Mouse (Mus musculus): ENCODE data around the gene Rnf135.
"Not testable (repeated sequence)": the region's sequence is repeated elsewhere in the genome, so short reads cannot be mapped to it uniquely, and the experiment has no call there.

Rnf135 gene

DNA sequence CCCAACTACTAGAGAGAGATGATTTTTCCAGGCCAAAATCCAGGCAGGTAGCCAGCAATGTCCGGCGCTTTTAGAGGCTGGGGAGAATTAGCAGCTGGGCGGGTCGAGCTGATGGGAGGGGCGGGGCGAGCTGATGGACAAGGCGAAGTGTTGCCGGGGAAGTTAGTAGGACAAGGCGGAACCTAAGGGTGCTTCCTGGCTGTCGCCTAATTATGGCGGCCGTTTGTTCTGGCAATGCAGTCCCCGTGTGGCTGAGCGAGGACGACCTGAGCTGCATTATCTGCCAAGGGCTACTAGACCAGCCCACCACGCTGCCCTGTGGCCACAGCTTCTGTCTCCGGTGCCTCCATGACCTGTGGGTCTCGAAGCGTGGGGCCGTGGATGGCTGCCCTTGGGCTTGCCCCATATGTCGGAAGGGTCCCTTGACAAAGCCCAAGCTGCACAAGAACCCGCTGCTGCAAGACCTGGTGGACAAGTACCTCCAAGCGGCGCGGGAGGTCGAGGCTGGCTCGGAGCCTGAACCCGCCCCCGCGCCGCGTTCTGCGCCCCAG, at the start of gene Rnf135:
Gene Rnf135 (plus strand): TSS at position 147 of the 551 bp plus-strand sequence.
- DNase-seq (ENCODE audit: low read depth in 2 of 2, low spot score in 2 of 2) = peak; percentile 18 to 41

DNA sequence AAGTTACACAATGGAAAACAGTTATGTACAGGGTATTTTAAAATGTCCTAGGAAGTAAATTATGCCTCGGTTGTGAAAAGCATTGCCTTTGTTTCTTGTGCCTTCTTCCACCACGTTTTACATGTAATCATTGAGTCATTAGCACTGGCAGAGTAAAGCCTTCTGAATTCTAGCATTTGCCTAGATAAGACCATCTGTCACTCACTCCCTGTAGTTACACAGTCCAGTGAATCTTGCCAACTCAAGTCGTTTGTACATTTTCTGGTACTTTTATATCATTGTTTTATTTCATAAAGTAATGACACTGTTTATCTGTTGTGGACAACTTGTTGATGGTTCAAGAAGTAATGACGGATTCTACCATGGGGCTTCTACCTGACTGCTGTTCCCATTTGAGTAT, 48.9 kb upstream of the Rnf135 start:
- DNase-seq (ENCODE audit: low read depth in 2 of 2, low spot score in 2 of 2) = no peak

DNA sequence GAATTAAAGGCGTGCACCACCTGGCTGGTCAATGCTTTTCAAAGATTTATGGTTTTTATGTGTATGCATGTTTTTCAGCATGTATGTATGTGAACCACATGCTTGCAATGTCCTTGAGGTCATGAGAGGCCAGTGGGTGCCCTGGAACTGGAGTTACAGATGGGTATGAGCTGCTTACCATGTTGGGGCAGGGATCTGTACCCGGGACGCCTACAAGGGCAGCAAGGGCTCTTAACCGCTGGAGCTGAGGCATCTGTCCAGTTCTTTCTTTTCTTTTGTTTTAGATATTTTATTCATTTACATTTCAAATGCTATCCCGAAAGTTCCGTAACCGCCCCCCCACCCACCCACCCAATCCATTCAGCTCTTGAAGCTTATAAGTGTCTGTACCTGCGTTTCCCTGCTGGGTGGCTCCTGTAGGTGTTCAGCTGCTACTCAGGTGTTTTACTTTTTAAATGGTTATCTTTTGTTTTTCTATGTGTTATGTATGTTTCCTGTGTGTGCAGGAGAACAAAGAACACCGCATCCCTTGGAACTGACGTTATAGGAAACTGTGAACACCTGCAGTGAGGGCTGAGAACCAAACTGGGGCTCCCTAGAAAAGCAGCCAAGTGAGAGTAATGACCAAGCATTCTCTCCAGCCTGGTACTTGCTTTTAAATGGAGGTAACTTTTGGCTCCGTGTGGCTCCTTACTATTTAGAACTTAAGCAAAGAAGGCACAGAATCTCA, 47.5 kb upstream of the Rnf135 start:
- DNase-seq (ENCODE audit: low read depth in 2 of 2, low spot score in 2 of 2) = no peak

DNA sequence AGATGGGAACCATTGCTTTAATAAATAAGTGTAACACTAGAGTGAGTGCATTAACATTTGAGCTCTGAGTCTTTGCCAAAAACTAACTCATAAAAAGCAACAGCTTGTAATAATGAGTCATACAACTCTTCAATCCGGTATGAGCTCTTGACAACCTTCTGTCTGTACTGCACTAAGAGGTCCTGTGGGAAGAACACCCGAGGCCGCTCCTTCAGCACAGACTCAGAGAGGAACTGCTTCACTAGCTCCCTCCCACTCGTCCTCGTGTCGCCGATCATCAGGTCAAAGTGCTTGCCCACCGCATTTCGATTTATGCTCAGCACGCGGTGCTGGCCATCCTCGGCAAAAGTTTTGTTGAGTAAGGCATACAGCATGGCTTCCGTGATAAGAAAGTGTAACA, 46.9 kb upstream of the Rnf135 start:
- DNase-seq (ENCODE audit: low read depth in 2 of 2, low spot score in 2 of 2) = no peak

DNA sequence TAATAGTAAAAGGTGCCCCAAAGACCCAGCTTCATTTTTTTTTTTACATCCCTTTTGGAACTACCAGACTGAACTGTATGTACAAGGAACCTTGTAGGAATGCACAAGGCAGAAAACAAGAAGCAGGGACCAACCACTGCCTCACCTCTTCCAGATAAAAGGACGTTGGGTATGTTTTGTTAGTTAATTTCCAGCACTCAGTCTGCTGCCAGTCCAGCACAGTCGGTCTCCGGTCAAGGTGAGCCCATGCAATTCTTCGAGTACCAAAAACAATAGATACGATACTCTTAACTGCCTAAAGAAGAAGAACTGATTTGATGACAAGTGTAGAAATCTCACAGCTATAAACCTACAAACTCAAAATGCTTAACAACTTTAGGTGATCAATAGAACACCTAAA, 45.9 kb upstream of the Rnf135 start:
- no peak for DNase-seq (ENCODE audit: low read depth in 2 of 2, low spot score in 2 of 2)

DNA sequence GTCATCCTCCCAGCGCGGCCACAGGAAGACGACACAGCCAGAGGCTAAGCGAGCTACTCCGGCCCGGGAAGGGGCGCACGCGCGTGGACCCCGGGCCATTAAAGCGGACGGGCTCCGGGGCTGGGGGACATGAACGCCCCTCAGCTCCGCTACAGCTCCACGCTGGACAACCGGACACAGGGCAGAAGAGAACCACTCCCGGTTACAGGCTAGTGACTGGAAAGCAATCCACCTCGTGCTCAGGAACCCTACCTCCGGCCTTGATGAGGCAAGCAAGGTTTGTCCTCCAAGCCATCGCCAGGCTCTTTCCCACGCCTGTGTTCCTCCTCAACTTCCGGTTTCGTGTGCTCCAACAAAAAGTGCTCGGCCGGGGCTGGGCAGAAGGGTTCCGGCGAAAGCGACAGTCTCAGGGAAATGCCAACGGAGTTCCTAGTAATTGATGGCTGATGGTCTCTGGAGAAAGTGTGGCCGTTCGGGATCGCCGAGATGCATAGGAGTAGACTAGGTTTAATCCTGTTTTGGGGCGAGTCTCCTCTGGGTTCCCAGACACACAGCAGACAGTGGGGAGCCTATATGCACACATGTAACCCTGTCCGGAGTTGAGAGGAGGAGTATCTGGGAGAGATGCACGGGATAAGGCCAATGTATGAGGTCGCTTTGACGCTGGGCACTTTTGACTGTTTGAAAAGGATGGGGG, 41.7 kb upstream of the Rnf135 start, which contains the start of gene Tefm:
Gene Tefm (minus strand): TSS at position 351 of the 697 bp plus-strand sequence.
- peak; percentile 71 to 72 for DNase-seq (ENCODE audit: low read depth in 2 of 2, low spot score in 2 of 2)

DNA sequence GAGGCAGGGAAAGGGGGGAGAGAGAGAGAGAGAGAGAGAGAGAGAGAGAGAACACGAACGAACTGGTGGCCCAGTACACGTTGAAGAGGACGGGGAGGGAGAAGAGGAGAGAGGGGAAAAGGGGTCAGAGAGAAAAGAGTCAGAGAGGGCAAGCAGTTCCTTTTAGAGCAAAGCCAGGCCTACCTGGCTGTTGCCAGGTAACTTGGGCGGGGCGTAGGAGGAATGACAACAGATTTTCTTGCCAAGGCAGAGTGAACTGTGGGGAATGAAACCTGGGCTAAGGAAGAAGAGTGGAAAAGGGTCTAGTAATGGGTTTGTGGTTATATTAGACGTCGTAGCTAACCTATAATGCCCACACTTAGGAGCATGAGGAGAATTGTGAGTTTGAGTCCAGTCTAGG, 40.8 kb upstream of the Rnf135 start:
- DNase-seq (ENCODE audit: low read depth in 2 of 2, low spot score in 2 of 2) = no peak

DNA sequence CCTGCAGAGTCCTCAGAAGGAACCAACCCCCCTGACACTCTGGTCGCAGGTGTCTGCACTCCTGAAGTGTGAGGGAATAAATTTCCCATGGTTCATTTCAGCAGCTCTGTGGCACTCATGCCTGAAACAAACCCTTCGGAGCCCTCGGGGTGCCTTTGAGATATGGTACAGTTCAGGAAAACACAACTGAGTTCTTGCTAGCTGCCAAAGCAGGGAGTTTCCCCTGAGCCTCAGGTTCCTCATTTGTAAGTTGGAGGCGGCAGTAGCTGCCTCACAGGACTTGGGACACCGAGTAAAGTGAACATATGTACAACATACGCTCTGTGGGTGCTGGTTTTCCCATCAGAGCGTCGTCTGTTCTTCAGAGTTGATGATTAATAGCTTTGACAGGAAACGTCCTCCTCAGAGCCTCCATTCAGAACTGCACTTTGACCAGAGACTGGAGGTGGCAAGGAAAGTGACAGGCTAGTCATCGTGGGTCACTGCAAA, 37.8 kb upstream of the Rnf135 start:
- no peak for DNase-seq (ENCODE audit: low read depth in 2 of 2, low spot score in 2 of 2)

DNA sequence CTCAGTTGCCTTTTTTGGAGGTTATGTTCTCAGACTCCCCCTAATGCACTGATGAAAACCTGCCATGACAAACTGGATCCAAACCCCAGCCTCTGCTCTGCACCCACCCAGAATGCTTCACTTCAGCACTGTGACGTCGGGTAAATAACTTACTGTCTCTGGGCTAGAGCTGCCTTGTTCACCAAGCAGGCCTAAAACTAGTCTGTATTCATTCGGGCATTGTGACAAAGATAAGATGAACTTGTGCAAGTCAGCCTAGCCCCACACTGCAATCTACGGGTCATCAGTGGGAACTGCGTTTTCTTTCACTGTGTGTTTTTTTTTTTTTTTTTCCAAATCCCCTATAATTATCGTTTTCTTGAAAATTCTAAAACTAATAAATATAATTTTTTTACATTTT, 35.9 kb upstream of the Rnf135 start:
- DNase-seq (ENCODE audit: low read depth in 2 of 2, low spot score in 2 of 2) = no peak

DNA sequence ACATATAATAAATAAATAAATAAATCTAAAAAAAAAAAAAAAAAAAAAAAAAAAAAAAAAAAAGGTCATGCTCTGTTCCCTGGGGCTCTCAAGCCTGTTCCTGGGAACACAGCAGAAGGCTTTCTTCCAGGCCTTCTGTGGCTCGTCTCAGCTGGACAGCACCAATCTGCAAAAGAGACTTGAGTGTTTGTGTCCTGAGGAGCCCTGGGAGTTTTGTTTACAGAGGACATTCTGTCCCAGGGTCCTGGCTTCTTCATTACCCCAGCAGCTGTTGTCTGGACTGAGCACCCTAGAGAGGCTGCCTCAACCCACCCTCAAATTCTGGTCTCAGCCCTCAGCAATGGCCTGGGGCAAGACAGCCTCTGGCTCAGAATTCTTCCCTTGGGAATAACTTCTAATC, 35.3 kb upstream of the Rnf135 start:
- DNase-seq (ENCODE audit: low read depth in 2 of 2, low spot score in 2 of 2) = no peak

DNA sequence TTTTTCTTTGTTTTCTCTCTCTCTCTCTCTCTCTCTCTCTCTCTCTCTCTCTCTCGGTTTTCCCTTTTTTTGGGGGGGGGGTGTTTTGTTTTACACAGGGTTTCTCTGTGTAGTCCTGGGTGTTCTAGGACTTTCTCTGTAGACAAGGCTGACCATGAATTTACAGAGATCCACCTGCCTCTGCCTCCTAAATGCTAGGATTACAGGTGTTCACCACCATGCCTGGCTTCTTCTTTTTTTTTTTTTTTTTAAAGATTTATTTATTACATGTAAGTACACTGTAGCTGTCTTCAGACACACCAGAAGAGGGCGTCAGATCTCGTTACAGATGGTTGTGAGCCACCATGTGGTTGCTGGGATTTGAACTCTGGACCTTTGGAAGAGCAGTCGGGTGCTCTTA, 34.7 kb upstream of the Rnf135 start:
- not testable (repeated sequence) for DNase-seq (ENCODE audit: low read depth in 2 of 2, low spot score in 2 of 2)

DNA sequence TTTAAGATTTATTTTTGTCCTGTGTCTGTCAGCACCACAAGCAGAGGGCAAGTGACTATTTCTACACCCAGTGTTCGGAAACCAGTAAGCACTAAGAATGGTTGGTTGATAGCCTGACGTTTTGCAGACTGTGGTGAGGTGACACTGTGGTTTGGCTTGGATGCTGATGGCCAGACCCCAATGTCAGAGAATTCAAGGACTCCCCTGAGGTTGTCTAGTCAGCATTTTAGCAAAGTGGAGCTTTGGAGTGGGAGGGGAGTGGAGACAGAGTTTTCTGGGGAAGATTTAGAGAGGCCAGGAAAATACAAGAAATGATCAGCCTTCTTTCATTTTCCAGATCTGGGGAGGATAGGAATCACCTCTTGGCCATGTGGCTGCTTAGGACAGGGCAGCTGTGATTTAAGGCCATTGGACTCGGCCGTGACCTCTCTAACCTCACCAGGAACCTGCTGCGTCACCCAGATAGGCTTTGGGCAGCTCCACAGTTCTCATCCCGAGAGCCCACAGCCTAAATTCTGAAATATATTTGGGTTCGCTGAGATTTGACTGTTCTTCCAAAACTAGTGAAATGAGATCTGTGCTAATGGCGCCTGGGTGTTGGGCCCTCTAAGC, 34.1 kb upstream of the Rnf135 start:
- no peak for DNase-seq (ENCODE audit: low read depth in 2 of 2, low spot score in 2 of 2)

DNA sequence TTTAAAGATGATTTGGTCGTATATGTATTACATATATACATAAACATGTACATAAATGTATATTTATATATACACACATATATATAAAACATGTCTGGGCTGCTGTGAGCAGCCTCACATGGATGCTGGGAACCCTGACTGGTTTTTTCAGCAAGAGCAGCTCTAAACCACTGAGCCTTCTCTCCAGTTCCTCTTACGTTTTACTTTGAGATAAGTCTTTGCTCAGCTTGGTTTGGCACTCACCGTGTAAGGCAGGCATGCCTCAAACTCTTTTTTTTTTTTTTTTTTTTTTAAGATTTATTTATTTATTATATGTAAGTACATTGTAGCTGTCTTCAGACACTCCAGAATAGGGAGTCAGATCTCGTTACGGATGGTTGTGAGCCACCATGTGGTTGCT, 33.1 kb upstream of the Rnf135 start:
- no peak for DNase-seq (ENCODE audit: low read depth in 2 of 2, low spot score in 2 of 2)

DNA sequence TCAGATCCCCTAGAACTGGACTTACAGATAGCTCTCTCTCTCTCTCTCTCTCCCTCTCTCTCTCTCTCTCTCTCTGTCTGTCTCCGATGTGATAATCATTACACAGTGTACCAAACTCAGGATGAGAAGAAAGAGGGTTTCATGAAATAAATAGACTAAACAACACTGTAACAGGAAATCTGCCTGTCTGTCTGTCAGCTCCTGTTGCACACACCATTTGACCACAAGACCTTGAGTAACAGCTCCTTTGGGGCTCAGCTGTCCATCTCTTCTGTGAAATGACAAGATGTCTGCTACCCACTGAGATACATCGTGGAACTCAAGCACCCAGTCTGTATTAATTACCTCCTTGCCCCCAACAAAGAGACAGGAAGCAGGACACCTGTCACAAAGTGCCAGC, 32.1 kb upstream of the Rnf135 start:
- no peak for DNase-seq (ENCODE audit: low read depth in 2 of 2, low spot score in 2 of 2)

DNA sequence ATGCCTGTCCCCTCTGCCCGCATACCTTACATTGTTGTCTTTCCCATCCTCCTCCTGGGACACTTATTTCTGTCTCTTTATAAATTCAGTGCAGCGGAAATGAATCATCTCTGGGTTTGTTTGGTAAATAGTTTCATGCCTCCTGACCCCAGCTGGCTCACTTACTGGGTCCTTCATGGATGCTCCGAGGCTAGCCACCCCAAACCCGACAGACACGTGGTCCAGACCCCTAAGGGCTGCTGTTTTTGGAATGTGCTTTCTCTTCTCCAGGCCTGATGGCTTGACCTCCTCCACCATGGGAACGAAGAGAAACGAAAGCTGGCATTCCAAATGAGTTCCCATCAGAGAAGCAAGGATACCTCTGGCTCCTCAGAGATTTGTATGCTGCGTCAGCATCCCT, 31.3 kb upstream of the Rnf135 start:
- no peak for DNase-seq (ENCODE audit: low read depth in 2 of 2, low spot score in 2 of 2)

DNA sequence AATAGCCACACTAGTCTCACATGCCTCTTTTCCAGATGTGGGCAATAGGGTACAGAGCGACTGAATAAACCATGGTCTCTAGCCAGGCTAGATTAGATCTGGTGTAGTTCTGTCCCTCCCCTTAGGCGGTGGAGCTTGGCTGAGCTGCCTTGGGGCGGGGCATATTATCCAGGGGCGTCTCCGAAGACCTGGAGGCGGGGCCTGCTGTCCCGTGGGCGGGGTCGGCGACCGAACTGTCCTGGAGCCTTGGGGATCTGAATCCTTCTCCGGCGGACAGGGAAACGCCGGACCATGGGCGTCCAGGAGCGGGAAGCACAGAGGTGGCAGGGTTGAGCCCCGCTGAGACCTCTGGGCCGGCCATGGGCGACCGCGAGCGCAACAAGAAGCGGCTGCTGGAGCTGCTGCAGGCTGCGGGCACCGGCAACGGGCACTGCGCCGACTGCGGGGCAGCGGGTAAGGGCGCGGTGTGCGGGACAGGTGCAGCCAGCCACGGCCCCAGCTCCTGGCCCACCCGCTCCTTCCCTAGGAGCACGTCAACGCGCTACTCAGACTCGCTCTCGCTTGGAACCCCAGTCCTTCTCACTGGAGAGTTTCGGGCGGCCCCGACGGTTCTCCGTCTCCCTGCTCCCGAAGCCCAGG, 29.7 kb upstream of the Rnf135 start, which contains the start of gene Adap2:
Gene Adap2 (plus strand): TSS at position 249 of the 639 bp plus-strand sequence.
- peak; percentile 71 to 85 for DNase-seq (ENCODE audit: low read depth in 2 of 2, low spot score in 2 of 2)

DNA sequence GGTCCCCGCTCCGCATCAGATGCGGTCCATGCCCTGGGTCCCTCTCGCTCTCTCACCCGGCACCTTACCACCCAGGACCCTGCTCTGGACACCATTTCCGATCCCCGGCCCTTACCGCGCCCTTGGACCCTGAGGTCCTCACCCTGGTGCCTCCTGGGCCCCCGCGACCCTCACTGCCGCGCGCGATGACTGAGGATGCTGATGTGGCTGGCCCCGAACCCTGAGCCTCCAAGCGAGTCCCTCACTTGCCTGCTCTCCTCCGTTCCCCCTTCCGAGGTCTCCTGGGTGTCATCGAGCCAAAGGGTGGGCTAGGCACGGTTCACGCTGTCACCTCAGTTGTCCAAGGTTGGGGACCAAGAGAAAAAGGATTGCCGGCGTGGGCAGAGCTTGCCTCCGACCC, 29.1 kb upstream of the Rnf135 start:
- DNase-seq (ENCODE audit: low read depth in 2 of 2, low spot score in 2 of 2) = no peak

DNA sequence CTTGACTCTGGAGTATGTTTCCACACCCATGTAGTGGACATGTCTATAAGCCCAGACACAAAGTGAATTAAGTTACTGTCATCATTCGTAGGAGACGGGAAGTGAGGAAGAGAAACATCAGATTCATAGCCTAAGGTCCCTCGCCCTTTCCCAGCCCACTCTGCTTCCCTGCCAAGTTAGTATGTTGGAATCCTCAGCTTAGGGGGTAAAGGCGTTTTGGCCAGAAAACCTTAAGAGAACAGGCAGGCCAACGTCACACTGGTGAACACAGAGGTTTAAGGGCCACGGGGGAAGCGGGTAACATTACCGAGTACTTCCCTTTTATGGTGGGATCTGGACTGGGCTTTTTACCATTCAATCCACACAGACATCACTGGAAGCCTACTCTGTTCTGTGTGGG, 28.1 kb upstream of the Rnf135 start:
- no peak for DNase-seq (ENCODE audit: low read depth in 2 of 2, low spot score in 2 of 2)

DNA sequence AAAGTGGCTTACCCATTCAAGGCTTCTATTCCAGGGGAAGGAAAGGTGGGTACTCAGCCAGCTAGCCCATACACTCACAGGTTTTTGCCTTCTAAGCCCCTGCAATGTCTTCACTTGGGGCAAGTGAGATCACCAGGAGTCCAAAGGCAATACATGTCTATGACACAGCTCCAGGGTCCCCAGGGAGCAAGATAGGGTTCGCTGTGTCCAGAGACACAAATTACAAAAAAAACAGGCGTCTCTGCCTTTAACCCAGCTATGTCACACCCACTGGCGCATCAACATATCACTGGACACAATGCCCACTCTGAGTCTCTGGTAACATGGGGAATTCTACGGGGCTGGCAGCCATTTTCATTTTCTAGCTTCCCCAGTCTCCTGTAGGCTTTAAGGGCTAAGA, 27.7 kb upstream of the Rnf135 start:
- no peak for DNase-seq (ENCODE audit: low read depth in 2 of 2, low spot score in 2 of 2)

DNA sequence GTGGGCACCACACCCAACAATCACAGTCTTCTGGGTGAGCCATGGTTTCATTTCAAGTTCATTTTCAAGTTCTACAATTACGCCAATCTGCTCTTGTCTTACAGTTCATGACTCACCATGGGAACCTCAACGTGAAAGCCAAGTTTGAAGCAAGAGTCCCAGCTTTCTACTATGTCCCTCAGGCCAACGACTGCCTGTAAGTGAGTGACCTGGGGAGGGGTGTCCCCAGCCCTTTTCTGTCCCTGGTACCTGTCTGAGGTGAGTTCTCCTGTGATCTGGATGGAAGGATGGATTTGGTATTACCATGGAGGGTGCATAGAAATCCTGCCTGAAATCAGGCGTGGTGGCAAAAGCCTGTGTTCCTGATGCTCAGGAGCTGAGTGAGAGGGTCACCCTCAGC, 26.8 kb upstream of the Rnf135 start:
- DNase-seq (ENCODE audit: low read depth in 2 of 2, low spot score in 2 of 2) = no peak

DNA sequence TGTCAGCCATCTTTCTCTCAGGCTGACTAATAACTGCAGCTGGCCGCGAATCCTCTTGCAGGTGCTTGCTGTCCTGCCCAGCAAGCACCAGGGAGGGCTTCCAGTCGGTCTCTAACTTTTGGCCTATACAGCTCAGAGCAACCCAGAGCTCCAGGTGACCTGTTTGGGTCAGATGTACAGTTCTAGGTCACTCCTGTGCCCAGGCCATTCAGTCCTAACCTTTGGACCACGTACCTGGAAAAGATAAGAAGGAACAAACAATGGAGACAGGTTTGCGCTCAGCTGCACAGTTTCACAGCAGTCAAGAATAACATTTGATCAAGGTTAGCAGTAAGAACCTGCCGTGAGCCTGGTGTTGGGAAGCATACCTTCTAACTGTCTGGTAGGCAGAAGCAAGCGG, 24.6 kb upstream of the Rnf135 start:
- DNase-seq (ENCODE audit: low read depth in 2 of 2, low spot score in 2 of 2) = no peak

Measured in CD8-positive naive resting alpha-beta T cell, adult 2 months (primary cell).